Mouse (Mus musculus): Measurements from ENCODE around the gene H6pd.

H6pd gene

GRCm38 (mm10) chr4:149998786-149999509 is 9.9 kb downstream of the H6pd start:
- peak; percentile 63 to 72 for DNase-seq

- DNase-seq: peak; percentile 9 to 14
These were observed 10.8 kb downstream of the H6pd start for GRCm38 (mm10) chr4:149997999-149998398.

- DNase-seq: peak; percentile 35 to 45
These were observed 12.4 kb downstream of the H6pd start for GRCm38 (mm10) chr4:149996440-149996839.

GRCm38 (mm10) chr4:149995911-149996310 is 12.9 kb downstream of the H6pd start:
- peak; percentile 11 to 26 for DNase-seq

- DNase-seq: peak; percentile 39 to 53
These were observed 14.6 kb downstream of the H6pd start for GRCm38 (mm10) chr4:149994218-149994617.

GRCm38 (mm10) chr4:149992670-149993032 is 16.2 kb downstream of the H6pd start:
- no peak for DNase-seq

GRCm38 (mm10) chr4:149991755-149992669 is 16.8 kb downstream of the H6pd start:
- DNase-seq: peak; percentile 41 to 42

- DNase-seq: peak in 1 of 2 experiments; percentile 55
These were observed 17.7 kb downstream of the H6pd start for GRCm38 (mm10) chr4:149990954-149991633.

- DNase-seq: peak; percentile 91 to 94
These were observed 18.4 kb downstream of the H6pd start for GRCm38 (mm10) chr4:149990212-149990953.

- DNase-seq: peak; percentile 93 to 98
These were observed 19.8 kb downstream of the H6pd start for GRCm38 (mm10) chr4:149988931-149989556.

GRCm38 (mm10) chr4:149988301-149988700 is 20.5 kb downstream of the H6pd start:
- DNase-seq: no peak

- DNase-seq: no peak
These were observed 22.0 kb downstream of the H6pd start for GRCm38 (mm10) chr4:149986671-149987417.

- DNase-seq: no peak
These were observed 24.7 kb downstream of the H6pd start for GRCm38 (mm10) chr4:149983921-149984645.

GRCm38 (mm10) chr4:149982154-149982553 is 26.7 kb downstream of the H6pd start:
- DNase-seq: no peak

- DNase-seq: peak; percentile 94 to 95
These were observed 29.0 kb downstream of the H6pd start for GRCm38 (mm10) chr4:149979819-149980308.

GRCm38 (mm10) chr4:149978820-149979219 is 30.0 kb downstream of the H6pd start:
- peak in 1 of 2 experiments; percentile 22 for DNase-seq

- DNase-seq: peak in 1 of 2 experiments; percentile 13
These were observed 30.9 kb downstream of the H6pd start for GRCm38 (mm10) chr4:149977801-149978544.

- no peak for DNase-seq
These were observed 31.6 kb downstream of the H6pd start for GRCm38 (mm10) chr4:149977181-149977580.

GRCm38 (mm10) chr4:149975730-149976254 is 33.0 kb downstream of the H6pd start:
- DNase-seq: no peak
